Mouse (Mus musculus) T-helper 2 cell (primary cell): ENCODE data around the gene Gatb.

Source experiments
- in situ Hi-C: fragments of 300-600 bp; cut with MboI, MseI; formaldehyde crosslinking; loops from one replicate; pipeline ENCODE4 v1.15.1; 2025; ENCODE audit warnings: high pct_unique_total_duplicates

Gatb gene

DNA sequence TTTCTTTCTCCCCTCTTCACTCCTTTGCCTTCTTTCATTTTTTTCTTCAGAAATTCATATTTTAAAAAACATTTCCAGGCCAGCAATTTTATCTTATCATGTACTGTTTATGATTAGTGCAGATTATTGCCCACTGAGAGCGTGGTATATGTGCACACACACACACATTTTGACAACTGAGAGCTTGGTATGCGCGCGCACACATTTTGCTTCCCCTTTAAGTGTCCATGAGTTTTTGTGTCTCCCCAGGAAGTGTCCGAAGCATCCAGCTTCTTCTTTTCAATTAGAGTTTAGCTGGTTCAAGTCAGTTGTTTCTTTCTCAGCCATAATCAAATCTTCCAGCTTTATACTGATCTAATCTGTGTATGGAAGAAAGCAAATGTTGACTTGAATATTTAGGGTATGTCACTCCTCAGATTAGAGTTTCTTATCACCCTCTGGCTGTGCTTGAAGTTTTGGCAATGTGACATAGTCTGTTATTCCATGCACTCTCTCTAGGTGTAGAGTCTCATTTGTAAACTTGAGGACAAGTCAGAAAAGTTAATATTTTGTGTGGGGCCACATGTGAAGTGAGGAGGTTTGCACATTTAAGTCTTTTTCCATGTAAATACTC lies 18.8 kb downstream of the Gatb start:
- in situ Hi-C loops: no loop called here

DNA sequence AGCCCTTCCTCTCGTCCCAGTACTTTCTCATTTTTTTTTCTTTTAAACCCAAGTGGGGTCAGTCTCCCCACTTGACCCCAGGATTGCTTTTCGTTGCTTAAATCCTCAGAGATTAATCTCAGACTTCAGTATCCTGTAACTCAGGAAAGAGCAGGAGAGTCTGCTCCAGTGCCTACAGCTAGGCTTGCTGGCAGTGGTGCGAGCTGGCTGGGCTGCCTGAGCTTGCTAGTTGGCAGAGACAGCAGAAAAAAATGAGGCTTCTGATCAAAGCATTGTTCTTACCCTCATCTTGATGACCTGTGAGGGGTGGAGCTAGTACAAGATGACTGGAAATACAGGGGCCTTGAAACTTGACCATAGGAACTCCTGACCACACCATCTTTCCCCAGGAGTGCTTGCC lies 20.5 kb downstream of the Gatb start:
- in situ Hi-C loops: no loop called here

DNA sequence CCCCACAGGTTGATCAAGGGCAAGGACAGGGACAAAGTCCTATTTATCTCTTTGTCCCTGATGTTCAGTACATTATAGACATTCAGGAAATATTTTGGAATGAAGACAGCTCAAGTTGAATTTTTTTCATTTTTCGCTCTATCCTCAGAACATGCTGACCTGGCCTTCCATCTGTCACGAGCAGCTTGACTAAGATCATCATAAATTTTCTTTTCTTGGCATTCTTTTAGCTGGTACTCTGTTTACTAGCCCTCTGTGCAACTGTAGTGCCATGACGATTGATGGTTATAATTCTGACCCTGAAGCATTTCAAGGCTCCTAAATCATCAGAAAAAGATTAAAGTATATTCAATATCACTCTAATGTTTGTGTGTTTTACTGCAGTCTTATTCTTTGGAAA lies 25.6 kb downstream of the Gatb start:
- in situ Hi-C loops: no loop called here

DNA sequence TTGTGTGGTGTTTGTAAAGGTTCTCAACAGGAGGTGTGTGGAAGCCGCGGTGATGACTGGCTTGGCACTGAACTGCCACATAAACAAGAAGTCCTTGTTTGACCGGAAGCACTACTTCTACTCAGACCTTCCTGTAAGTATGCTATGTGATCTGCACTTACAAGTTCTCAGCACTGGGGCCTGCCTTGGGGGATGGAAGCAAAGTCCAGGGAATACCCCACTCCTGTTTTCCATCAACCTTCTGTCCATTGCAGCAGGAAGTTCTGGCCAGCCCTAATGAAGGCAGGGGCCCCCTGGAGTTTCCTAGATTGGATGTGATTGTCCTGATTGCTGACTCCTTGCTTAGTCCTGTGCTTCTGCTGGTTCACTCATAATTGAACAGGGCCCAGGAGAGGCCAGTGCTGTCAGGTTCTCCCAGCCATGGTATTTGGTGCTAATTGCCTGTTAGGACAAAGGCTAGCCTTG lies 28.0 kb downstream of the Gatb start:
- in situ Hi-C loops: no loop called here

DNA sequence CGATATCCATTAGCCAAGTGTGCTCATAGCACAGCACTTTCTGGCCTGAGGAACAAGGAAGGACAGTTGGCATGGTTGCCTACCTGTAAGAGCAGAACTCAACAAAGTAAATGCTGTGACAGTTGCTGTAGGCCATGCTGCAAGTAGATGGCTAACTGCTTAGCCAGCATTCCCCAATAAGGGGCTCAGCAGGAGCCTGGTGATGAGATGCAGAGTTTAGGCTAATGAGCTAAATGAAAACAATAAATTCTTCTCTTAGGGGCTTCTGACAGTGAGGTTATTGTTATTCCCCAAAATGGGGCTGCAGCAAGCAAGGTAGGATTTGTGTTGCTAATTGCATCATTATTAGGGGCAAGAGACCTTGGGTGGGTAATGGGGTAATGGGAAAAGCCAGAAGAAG lies 29.9 kb downstream of the Gatb start:
- in situ Hi-C loops: no loop called here

DNA sequence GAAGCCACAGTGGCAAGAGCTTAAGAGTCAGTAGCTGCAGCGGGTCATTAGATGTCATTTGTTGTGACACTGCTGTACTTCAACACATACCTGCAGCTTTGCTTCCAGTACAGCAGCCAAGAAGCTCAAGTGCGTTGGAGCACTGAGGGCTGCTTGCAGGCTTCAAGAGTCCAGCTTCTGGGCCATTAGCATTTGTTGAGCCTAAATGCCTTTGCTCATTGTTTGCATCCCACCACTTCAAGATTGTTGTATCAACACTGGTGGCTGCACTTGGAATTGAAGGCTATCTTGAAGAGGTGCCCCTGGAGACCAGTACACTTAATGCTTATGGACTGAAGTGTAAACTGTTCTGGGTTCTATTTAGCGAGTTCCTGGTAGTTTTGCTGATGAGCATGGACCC lies 33.0 kb downstream of the Gatb start:
- in situ Hi-C loops: no loop called here

DNA sequence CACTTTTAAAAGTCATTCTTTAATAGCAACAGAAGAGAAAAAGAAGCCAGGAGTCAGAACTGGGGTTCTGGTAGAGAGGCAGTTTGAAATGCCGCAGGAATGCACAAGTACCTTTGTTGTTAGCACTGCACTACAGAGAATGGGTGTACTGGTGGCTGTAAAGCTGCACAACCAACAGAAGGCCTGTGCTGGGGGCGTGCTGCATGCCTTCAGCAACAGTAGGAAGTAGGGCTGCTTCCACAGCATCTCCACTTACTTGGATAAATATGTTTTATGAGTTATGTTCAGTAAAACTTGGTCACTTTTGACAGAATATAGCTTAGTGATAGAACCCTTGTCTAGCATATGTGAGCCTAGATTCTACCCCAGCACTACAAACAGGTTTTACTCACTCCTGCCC lies 33.8 kb downstream of the Gatb start:
- in situ Hi-C loops: no loop called here

DNA sequence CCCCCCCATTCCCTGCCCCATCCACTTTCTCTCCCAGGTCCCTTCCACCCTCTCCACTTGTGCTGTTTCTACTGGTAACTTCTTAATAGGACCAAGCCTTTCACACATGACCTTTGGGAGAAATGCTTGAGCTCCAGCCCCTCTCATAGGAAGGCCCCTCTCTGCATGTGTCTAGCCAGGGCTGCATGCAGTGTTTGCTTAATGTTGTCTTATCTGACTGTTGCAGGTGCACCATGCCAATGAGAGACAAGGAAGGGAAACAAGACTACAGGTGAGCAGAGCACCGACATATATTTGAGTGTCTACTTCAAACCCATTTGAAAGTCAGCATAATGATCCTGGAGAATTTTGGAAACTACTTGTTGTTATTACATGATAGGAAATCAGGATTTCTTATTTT lies 42.5 kb downstream of the Gatb start:
- in situ Hi-C loops: no loop called here

DNA sequence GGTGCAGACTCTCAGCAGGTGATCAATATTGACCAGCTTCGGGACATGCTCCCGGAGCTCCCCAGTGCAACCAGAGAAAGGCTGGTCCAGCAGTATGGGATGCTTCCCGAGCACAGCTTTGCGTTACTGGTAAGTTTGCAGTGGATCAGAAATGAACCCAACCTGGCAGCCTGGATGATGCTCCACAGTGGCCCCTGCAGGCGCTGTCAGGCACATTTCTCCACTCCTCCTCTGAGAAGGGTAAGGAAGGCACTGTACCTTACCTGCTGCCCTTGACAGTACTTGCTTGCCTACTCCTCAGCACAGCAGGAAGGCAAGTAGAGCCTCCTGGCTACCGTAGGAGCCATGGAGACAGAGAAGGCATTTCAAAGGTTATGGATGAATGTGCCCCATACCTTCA lies 45.0 kb downstream of the Gatb start:
- in situ Hi-C loops: no loop called here

DNA sequence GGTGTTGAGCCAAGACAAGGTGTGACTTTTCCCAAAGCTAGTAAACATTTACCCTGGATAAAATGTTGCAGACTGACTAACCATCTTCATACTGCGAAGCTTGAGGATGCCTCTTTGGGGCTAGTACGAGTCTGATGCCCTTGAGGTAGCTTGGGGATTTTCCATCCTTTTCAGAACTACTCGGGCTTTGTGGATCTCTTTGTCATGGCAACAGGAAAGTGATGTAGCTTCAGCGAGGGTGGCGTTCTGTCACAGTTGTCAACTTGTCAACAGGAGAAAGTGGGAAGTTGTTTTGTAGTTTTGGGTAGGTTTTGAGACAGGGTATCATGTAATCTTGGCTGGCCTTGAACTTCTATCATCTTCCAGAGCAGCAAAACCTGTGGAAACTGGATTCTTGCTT lies 45.4 kb downstream of the Gatb start:
- in situ Hi-C loops: no loop called here

DNA sequence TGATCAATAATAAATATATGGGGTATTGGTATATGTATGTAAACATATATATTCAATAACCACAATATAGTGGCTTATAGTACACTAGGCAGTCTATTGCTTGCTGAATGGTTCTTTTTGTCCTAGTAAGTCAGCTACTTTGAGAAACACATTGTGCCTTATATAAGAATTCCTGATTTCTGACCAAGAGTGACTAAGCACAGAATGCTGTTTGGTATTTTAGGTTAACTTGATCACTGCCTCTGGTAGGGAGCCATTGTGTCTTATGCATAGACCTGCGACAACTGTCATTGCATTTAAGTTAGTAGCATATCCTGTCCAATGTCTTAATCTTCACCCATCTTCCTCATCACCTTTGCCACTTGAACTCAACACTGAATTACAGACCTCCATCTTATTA lies 45.8 kb downstream of the Gatb start:
- in situ Hi-C loops: no loop called here

DNA sequence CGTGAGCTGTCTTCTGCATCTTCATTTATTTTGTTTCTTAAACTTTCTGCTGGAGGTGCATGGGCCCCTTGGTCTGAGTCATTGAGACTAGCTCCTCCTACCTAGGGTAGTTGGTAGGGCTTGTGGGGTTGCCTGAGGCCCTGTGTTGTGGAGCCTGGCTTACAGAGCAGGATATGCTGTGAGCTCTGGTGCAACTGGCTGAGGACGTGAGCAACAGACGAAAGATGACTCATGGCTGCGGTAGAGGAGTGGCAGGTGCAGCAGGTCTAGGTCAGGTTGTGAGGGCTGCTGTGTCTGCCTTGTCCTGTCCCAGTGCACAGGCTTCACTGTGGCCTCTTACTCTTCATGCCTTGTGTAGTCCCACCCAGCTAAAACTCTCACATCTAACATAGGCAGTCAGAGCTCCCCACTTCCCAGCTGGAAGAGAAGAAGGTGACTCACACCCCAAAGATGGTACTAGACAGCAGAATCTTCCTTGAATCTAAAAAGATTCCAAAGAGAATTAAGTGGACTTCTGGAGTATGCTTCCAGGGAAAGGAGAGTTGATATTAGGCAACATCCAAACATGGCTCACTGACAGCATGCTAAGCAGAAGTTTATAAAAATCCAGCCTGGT lies 56.1 kb downstream of the Gatb start:
- in situ Hi-C loops: no loop called here

DNA sequence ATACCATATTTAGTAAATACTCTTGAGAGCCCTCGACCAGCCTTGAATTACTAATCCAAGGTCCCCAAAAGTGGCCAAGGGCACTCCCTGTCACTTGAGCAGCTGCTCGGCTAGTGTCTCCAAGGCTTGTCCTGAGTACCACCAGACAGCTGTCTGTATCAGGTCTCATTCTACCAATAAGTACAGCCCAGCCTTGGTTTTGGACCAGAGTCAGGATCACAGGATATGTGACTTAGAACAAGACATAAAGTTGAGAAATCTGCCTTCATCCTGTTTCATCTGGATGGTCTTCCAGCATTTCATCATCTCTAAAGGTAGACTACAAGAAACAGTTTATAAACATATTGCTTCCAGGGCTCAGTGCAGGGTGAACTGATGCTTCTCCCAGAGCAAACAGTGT lies 59.8 kb downstream of the Gatb start:
- in situ Hi-C loops: no loop called here

DNA sequence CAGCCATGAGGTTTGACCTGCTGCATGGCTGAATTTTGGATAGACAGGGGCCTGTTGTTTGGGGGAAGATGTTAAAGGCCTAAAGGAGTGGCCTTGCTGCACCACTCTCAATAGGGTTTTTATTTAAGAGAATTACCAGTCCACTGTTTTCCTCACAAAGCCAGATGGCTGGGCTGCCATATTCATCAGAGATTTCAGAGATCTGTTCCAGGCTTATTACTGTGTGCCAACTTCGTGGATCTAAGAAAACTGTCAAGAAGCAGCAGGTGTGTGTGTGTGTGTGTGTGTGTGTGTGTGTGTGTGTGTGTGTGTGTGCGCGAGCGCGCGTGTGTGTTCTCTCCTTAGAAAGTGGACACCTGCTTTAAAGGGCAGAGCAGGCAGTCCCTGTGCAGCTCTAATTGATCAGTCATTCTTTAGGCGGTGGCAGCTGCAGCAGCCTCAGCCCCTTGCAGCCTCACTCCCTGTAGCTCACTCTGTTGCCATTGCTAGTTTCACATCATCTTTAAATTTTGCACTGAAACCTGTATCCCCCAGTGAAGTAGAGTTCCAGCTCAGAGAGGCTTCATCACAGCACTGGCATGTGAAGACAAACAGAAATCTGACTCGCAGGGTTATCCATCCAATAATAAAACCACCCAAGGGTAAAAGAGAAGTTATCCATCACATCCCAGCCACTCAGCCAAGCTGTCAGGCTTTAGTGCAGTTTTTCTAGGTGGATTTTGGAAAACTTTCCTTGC lies 60.6 kb downstream of the Gatb start:
- in situ Hi-C loops: no loop called here

DNA sequence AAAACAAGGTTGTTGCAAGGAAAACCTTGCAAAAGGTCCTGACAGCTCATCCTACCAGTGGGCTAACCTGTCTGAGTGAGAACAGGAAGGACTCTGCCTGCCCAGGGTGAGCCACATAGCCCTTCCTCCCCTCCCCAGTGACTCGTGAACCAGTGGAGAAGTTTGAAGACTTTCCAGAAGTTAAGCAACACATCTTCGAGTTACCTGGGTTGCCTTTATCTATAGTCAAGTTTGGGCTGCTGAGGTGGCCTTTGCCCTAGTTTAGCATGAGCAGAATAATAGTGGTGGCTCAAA lies 61.2 kb downstream of the Gatb start:
- in situ Hi-C loops: no loop called here

DNA sequence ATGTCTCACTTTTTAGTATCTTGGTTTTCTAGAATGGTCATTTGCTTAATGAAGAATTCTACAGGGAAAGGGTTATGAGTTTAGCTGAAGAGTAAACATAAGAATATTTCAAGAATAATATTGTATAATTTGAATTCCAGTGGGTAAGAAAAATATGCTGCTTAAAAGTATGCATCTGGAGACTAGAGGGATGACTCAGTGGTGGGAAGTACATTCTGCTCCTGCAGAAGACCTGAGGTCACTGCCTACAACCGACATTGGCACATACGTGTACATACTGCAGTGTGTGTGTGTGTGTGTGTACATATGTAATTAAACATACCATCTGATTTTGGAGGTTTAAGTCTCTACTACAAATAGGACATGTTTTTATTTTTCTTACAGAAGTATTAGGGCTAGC lies 61.7 kb downstream of the Gatb start:
- in situ Hi-C loops: no loop called here

DNA sequence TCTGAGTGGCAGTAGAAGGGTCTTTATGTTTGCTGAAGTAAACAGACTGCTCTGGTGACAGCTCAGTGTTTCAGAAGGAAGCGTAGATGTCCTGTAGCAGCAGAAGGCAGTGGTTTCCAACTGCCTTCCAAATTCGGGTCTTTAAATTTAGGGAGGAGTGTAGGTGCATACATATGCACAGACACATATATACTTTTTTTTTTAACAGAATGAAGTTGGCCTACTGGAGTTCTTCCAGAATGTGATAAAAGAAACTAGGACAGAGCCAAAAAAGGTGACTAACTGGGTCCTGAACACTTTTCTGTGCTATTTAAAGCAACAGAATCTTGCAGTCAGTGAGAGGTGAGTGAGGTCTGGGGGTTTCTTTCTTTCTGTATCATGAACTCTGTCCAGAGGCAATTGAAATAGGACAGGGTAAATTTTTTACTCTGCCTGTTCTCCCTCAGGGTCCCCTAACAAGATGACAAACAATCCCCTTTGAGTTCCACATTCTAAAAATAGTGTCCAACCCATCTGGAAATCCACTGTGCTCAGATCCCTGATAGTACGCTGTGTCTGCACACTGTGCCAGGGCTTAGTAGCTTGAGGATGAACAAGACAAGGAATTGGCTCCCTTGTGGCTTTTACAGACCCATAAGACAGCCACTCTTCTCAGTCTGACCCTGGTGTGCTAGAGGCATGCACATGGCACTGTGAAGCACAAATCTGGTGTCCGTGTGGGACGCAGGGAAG lies 63.0 kb downstream of the Gatb start:
- in situ Hi-C loops: no loop called here

DNA sequence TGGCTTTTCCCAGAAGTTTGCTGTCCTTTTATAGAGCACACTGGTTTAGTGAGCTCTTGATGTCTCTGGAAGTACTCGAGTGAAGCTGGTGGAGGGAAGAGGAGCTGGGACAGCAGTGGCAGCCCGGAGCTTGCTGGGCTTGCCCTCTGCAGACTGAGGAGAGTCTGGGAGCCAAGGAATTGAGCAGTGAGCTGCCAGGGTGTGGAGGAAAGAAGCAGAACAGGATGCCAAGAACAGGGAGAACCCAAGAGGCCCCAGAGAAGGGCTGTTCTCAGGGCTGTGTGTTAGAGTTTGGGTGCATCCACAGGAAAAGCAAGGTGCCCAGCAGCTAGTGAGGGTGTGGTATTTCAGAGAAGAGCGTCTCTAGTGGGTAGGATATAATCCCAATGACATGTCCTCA lies 67.8 kb downstream of the Gatb start:
- in situ Hi-C loops: no loop called here

DNA sequence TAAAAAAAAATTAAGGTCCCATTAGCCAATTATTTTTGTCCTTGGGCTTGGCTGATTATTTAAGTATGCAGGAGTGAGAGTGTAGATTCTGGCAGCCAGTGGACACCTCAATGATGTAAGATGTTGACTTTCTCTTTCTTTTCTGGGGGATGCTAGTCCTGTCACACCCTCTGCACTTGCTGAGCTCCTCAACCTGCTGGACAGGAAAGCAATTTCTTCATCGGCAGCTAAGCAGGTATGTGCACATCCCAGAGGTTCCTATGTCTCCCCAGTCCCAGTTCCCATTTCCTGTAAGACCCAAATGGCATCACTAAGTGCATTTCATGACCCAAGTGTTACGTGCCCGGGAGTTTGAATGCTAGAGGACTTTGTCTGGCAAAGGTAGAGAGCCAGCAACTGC lies 70.9 kb downstream of the Gatb start:
- in situ Hi-C loops: no loop called here

DNA sequence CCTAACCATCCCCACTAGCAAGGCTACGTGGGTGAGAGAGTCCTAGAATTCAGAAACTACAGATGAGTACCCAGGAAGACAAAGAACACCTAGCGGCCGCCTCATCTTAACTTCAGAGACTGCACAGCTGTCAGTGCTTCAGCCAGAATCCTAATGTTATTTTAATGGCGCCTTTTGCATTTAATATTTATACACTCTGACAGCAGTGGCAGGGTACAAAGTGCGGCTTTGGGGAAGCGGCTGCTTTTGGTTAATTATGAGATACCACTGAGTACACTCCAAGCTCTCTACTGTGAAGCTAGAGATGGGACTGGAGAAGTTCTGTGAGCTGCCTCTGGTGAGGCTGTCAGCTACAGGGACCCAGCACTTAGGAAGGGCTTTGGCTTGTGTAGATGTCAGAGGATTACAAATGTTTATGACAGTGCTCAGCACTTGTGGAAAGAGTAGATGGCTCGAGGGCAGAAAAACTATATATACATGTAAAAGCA lies 71.6 kb downstream of the Gatb start:
- in situ Hi-C loops: no loop called here

DNA sequence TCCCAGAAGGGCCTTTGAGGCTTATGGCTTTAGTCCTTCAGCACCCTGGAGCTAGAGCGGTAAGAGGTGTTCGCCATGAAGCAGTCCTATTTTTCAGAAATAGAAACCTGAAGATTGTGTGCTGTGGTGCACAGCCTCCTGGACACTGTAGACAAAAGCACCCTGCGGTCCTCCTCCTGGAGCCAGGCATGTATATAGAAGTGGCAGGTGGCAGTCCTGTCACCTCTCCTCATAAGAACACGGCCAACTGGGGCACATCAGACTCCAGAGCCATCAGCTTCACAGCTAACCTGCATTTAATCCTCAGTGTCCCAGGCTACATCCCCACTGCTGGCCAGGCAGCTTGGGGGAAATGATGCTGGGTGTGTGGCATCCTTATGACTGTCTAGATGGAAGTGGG lies 75.3 kb downstream of the Gatb start:
- in situ Hi-C loops: no loop called here
